Mouse (Mus musculus): ENCODE results near the gene Cd3e. TPM values are rescaled to one million over a fixed set of nuclear protein-coding genes. Genes with fewer than 3 reads are reported as not detected.
"Not testable (repeated sequence)": the region's sequence is repeated elsewhere in the genome, so short reads cannot be mapped to it uniquely, and the experiment has no call there.

Gene Cd3e
- total RNA-seq (2021): not detected

- intact Hi-C loops (cut with DNase I): no loop called here
These were observed at the start of gene Cd3e for GRCm38 (mm10) chr9:45009180-45010078. TSS of gene Cd3e (minus strand) at chr9:45009627.

GRCm38 (mm10) chr9:45058304-45058940 lies 49.0 kb upstream of the Cd3e start:
- intact Hi-C loops (cut with DNase I): loop anchor here (5.0 kb wide), 2 partner anchors 59 to 91 kb away; partner anchors contain the start of genes Scn2b and Ube4a
- no peak for DNase-seq (ENCODE audit: low spot score in 2 of 2)

More at GRCm38 (mm10) chr9:45009180-45010078, at the start of gene Cd3e:
- DNase-seq (ENCODE audit: low spot score in 2 of 2): no peak

- intact Hi-C loops (cut with DNase I): loop anchor here (5.0 kb wide), 2 partner anchors 62 to 88 kb away; partner anchors contain the start of genes Scn2b and Ube4a
These were observed 45.8 kb upstream of the Cd3e start, which contains the start of gene Mpzl3 for GRCm38 (mm10) chr9:45055082-45055713. TSS of gene Mpzl3 (plus strand) at chr9:45055186.

GRCm38 (mm10) chr9:45050301-45050700 lies 40.9 kb upstream of the Cd3e start:
- intact Hi-C loops (cut with DNase I): no loop called here
- DNase-seq (ENCODE audit: low spot score in 2 of 2): no peak

More at GRCm38 (mm10) chr9:45055082-45055713, 45.8 kb upstream of the Cd3e start, which contains the start of gene Mpzl3:
- peak; percentile 87 to 89 for DNase-seq (ENCODE audit: low spot score in 2 of 2)

GRCm38 (mm10) chr9:45049731-45050130 lies 40.3 kb upstream of the Cd3e start:
- intact Hi-C loops (cut with DNase I): no loop called here
- DNase-seq (ENCODE audit: low spot score in 2 of 2): no peak

- intact Hi-C loops (cut with DNase I): no loop called here
These were observed 39.1 kb upstream of the Cd3e start for GRCm38 (mm10) chr9:45048511-45048910.

GRCm38 (mm10) chr9:45046973-45047372 lies 37.5 kb upstream of the Cd3e start:
- intact Hi-C loops (cut with DNase I): no loop called here
- no peak for DNase-seq (ENCODE audit: low spot score in 2 of 2)

More at GRCm38 (mm10) chr9:45048511-45048910, 39.1 kb upstream of the Cd3e start:
- DNase-seq (ENCODE audit: low spot score in 2 of 2): no peak

- intact Hi-C loops (cut with DNase I): no loop called here
- no peak for DNase-seq (ENCODE audit: low spot score in 2 of 2)
These were observed 33.5 kb upstream of the Cd3e start for GRCm38 (mm10) chr9:45042947-45043346.

GRCm38 (mm10) chr9:45042056-45042720 lies 32.8 kb upstream of the Cd3e start:
- DNase-seq (ENCODE audit: low spot score in 2 of 2): no peak
- intact Hi-C loops (cut with DNase I): no loop called here

- intact Hi-C loops (cut with DNase I): no loop called here
- no peak for DNase-seq (ENCODE audit: low spot score in 2 of 2)
These were observed 31.9 kb upstream of the Cd3e start for GRCm38 (mm10) chr9:45041131-45041838.

GRCm38 (mm10) chr9:45040066-45040845 lies 30.8 kb upstream of the Cd3e start:
- intact Hi-C loops (cut with DNase I): no loop called here
- DNase-seq (ENCODE audit: low spot score in 2 of 2): no peak

GRCm38 (mm10) chr9:45039499-45039898 lies 30.1 kb upstream of the Cd3e start, which contains the start of gene Mpzl2:
TSS of gene Mpzl2 (plus strand) at chr9:45039799.
- no peak for DNase-seq (ENCODE audit: low spot score in 2 of 2)
- intact Hi-C loops (cut with DNase I): no loop called here

- DNase-seq (ENCODE audit: low spot score in 2 of 2); intact Hi-C loops (cut with DNase I): not testable (repeated sequence)
These were observed 28.4 kb upstream of the Cd3e start for GRCm38 (mm10) chr9:45037803-45038202.

GRCm38 (mm10) chr9:45034526-45034925 lies 25.1 kb upstream of the Cd3e start:
- no peak for DNase-seq (ENCODE audit: low spot score in 2 of 2)
- intact Hi-C loops (cut with DNase I): no loop called here

GRCm38 (mm10) chr9:45032261-45032660 lies 22.8 kb upstream of the Cd3e start:
- intact Hi-C loops (cut with DNase I): no loop called here
- no peak for DNase-seq (ENCODE audit: low spot score in 2 of 2)

GRCm38 (mm10) chr9:45030341-45030740 lies 20.9 kb upstream of the Cd3e start:
- no peak for DNase-seq (ENCODE audit: low spot score in 2 of 2)
- intact Hi-C loops (cut with DNase I): no loop called here

GRCm38 (mm10) chr9:45027376-45027775 lies 17.9 kb upstream of the Cd3e start:
- no peak for DNase-seq (ENCODE audit: low spot score in 2 of 2)
- intact Hi-C loops (cut with DNase I): no loop called here

- intact Hi-C loops (cut with DNase I): no loop called here
- no peak for DNase-seq (ENCODE audit: low spot score in 2 of 2)
These were observed 14.8 kb upstream of the Cd3e start for GRCm38 (mm10) chr9:45024187-45024586.

All from left cerebral cortex, postnatal 36 days (tissue).